Mouse (Mus musculus) intestine, embryonic 15.5 days (tissue): ENCODE measurements around the gene Adam10. TPM values are rescaled to one million over a fixed set of nuclear protein-coding genes. Genes with fewer than 3 reads are reported as not detected.

Source experiments
- ATAC-seq: fragments of 200-750 bp; cut with Nextera tagmentation; 2 replicates; pipeline ENCODE4 v1.8.0; 2017; ENCODE audit warnings: moderate TSS enrichment, moderate library complexity
- H3K27ac ChIP-seq: fragments of 300-500 bp; sonication (generic); 2 replicates; pipeline ENCODE4 v1.5.1; 2015; ENCODE audit warnings: mild to moderate bottlenecking, inconsistent platforms
- H3K27me3 ChIP-seq: fragments of 300-500 bp; sonication (generic); replicated peaks from 2 replicates; pipeline ENCODE4 v1.6.1; 2015; ENCODE audit warnings: inconsistent platforms
- H3K36me3 ChIP-seq: fragments of 300-500 bp; sonication (generic); 2 replicates; pipeline ENCODE4 v1.6.1; 2015; ENCODE audit warnings: inconsistent platforms
- H3K4me1 ChIP-seq: fragments of 300-500 bp; sonication (generic); replicated peaks from 2 replicates; pipeline ENCODE4 v1.6.1; 2015; ENCODE audit warnings: inconsistent platforms
- H3K4me2 ChIP-seq: fragments of 300-500 bp; sonication (generic); replicated peaks from 2 replicates; pipeline ENCODE4 v1.6.1; 2015; ENCODE audit warnings: mild to moderate bottlenecking, inconsistent platforms
- H3K4me3 ChIP-seq: fragments of 300-500 bp; sonication (generic); replicated peaks from 2 replicates; pipeline ENCODE4 v1.5.1; 2015; ENCODE audit warnings: inconsistent platforms
- H3K9ac ChIP-seq: fragments of 300-500 bp; sonication (generic); 2 replicates; pipeline ENCODE4 v1.6.1; 2015; ENCODE audit warnings: inconsistent platforms
- H3K9me3 ChIP-seq: fragments of 300-500 bp; sonication (generic); 2 replicates; pipeline ENCODE4 v1.6.1; 2016; ENCODE audit warnings: inconsistent platforms
- WGBS: fragments of 180-500 bp; shearing (Covaris S2); methylation state at CpG from one replicate; pipeline ENCODE4 v1.1.7; 2015; 5-methylcytosine and 5-hydroxymethylcytosine counted together
- polyA plus RNA-seq: library from polyadenylated mRNA; unstranded; fragments of >200 nt; fragmentation: Nextera tagmentation; extraction: Ambion mirVana; gene quantifications from 2 replicates; pipeline ENCODE4 v1.2.1, GENCODE M21; 2015

The Adam10 gene
- polyA plus RNA-seq, 1 experiment from 2014 or later: 71.4 TPM

DNA sequence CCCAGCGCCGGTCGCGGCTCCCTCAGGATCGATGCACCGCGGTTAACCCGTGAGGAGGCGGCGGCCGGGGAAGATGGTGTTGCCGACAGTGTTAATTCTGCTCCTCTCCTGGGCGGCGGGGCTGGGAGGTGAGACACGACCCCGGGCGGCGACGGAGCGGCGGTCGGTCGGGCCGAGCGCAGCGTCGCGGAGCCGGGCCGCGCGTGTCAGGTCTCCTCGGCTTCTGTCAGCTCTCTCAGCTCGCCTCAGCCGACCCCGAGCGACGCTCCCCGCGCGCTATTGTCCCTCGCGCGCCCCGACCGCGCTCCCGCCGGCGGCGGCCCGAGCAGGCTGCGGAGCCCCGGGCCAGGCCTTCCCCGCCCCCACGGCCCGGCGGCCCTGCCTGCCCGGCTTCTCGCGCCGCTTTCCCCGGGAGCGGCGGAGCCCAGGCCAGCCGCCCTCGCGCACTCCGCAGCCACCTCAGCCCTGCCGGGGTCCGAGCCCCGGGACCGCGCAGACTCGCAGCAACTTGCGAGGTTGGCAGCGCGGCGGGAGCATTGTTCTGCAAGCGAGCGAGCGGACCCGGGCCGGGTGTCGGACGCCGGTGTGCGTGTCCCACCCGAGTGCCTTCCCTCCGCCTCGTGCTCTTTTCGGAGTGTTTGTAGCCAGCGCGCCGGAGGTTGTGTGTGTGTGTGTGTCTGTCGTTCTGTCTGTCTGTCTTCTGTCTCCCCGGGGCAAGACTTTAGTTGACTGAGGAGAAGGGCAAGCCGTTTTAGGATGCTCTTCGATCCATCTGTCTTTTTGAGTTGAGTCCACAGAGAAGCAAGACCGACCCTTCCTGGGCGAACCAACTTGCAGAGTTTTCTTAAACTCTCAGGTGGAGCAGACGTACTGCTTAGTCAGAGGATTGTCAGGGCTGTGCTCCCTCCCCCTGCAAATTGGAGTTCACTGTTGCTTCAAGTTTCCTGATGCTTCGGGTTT lies 615 bp downstream of the Adam10 start:
- 0 out of 2 replicates have a peak, but pooled peaks cover 7% of the 10 kb centered on the region for H3K4me1 ChIP-seq
- ATAC-seq: no peak; the same call in 1 of the 2 replicates
- H3K4me2 ChIP-seq: peak overlapping the region; percentile 68
- H3K36me3 ChIP-seq: no peaks in the 10 kb centered on the region
- peak overlapping the region; percentile 98 for H3K4me3 ChIP-seq
- 0% methylated on average over 88 of the region's 103 CpGs for WGBS
- H3K27me3 ChIP-seq: no peaks in the 10 kb centered on the region
- H3K9ac ChIP-seq: peak overlapping the region; percentile 98
- H3K27ac ChIP-seq: peak overlapping the region; percentile 98
- no peaks in the 10 kb centered on the region for H3K9me3 ChIP-seq

GRCm38 (mm10) chr9:70682202-70682601 lies 3.4 kb downstream of the Adam10 start:
- H3K9ac ChIP-seq: no peak overlapping the region
- 0 out of 2 replicates have a peak, but pooled peaks cover 7% of the 10 kb centered on the region for H3K4me1 ChIP-seq
- H3K9me3 ChIP-seq: no peaks in the 10 kb centered on the region
- no peaks in the 10 kb centered on the region for H3K27me3 ChIP-seq
- 59% methylated on average over 1 of the region's 1 CpGs for WGBS
- no peaks in the 10 kb centered on the region for H3K36me3 ChIP-seq
- no peak overlapping the region for H3K27ac ChIP-seq
- no peak overlapping the region for H3K4me3 ChIP-seq
- ATAC-seq: no peak
- no peak overlapping the region for H3K4me2 ChIP-seq

DNA sequence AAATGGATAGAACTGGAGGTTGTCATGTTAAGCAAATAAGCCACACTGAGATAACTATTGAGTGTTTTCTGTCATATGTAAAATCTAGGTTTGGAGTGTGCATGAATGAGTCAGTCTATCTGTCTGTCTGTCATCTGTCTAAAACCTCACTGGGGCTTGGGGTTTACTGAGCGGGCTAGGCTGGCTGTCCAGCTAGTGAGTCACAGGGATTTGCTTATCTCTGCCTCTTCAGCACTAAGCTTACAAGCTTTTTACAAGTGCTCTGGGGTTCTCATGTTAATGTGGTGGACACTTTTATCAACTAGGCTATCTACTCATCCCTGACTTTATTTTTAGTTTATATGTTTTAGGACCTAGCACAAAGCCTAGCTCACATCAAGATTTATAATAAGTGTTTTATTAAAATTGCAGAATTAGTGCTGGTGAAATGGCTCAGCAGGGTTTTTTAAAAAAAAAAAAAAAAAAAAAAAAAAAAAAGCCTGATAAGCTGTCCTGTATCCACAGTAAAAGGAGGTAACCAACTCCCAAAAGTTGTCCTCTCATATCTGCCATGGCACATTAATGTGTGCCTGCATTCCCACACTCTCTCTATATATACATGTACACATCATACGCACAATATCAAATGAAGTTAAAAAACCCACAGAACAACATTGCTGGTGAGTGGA lies 9.6 kb downstream of the Adam10 start:
- H3K9me3 ChIP-seq: no peaks in the 10 kb centered on the region
- ATAC-seq: no peak
- H3K4me3 ChIP-seq: no peak overlapping the region
- H3K36me3 ChIP-seq: no peaks in the 10 kb centered on the region
- WGBS: 77% methylated on average over 2 of the region's 2 CpGs
- H3K9ac ChIP-seq: no peak overlapping the region
- H3K27ac ChIP-seq: no peak overlapping the region
- H3K27me3 ChIP-seq: no peaks in the 10 kb centered on the region
- no peaks in the 10 kb centered on the region for H3K4me1 ChIP-seq
- H3K4me2 ChIP-seq: no peak overlapping the region

DNA sequence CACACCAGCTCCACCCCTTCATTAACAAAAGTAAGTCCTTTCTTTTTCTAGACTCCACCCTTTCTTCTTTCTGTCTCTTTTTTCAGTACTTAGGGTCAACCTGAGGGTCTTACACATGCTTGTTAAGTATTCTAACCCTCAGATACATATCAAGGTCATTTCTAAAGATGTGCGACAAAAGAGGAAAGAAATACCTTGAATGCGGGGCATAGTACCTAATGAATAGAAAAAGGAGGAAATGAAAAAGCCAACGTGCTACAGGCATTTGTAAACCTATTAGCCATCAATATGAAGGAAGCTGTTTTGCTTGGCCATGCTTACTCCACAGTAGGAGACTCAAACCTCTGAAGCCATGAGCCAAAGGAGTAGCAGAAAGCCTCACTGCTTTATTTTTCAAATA lies 11.1 kb downstream of the Adam10 start:
- Histone ChIP-seq H3K27me3 (no peaks in the 10 kb centered on the region), H3K4me3 (no peak overlapping the region), H3K9me3 (no peaks in the 10 kb centered on the region), H3K4me2 (no peak overlapping the region), H3K4me1 (no peaks in the 10 kb centered on the region), H3K9ac (no peak overlapping the region), H3K36me3 (no peaks in the 10 kb centered on the region), H3K27ac (no peak overlapping the region)
- ATAC-seq: no peak
- 76% methylated on average over 3 of the region's 3 CpGs for WGBS

GRCm38 (mm10) chr9:70690579-70690978 lies 11.8 kb downstream of the Adam10 start:
- Histone ChIP-seq H3K27me3 (no peaks in the 10 kb centered on the region), H3K27ac (no peak overlapping the region), H3K4me3 (no peak overlapping the region), H3K4me1 (no peaks in the 10 kb centered on the region), H3K4me2 (no peak overlapping the region), H3K9ac (no peak overlapping the region), H3K36me3 (no peaks in the 10 kb centered on the region), H3K9me3 (no peaks in the 10 kb centered on the region)
- ATAC-seq: no peak

DNA sequence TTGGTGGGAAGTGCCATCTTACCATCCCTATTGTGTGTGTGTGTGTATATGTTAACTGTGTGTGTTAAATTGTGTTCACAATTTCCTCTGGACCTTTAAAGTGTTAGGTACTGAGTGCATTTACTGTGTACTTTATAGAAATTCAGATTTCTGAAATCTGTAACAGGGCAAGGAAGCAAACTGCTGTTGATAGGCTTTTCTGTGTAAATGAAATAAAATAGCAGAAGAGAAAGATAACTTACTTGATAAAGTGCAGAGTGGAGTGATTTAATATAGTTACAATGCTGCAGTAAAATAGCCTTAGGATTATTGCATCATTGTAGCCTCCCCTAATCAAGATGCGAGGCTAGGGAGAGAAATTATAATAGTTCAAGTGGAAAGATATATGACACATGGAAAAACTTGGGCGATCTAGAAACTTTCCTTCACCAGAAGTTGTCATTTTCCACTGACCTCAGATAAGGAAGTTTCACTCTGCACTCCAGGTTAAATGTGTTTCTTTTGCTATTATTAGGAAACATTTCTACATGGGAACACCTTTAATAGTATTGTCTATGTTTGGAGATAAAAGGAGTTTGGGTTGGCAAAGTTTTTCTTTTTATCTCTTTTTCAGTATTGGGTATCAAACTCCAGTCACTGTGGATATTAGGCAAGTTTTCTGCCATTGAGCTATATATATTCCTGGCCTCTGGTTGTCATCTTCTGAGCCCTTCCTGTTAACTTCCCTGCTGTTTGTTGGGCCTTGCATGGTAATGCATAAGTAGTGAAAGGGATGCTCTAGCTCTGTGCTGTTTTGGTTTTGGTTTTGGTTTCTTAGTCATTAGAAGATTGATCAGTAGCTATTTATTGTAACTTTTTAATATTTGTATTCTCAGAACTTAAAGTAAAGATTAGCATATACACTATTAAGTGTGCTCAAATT lies 13.2 kb downstream of the Adam10 start:
- Histone ChIP-seq H3K9ac (no peak overlapping the region), H3K4me3 (no peak overlapping the region), H3K36me3 (no peaks in the 10 kb centered on the region), H3K27ac (no peak overlapping the region), H3K4me1 (no peaks in the 10 kb centered on the region), H3K9me3 (no peaks in the 10 kb centered on the region), H3K4me2 (no peak overlapping the region), H3K27me3 (no peaks in the 10 kb centered on the region)
- WGBS: 49% methylated on average over 2 of the region's 2 CpGs
- no peak for ATAC-seq

GRCm38 (mm10) chr9:70695723-70696122 lies 16.9 kb downstream of the Adam10 start:
- no peaks in the 10 kb centered on the region for H3K27me3 ChIP-seq
- no peak for ATAC-seq
- no peaks in the 10 kb centered on the region for H3K4me1 ChIP-seq
- H3K4me2 ChIP-seq: no peak overlapping the region
- no peak overlapping the region for H3K27ac ChIP-seq
- H3K4me3 ChIP-seq: no peak overlapping the region
- WGBS: 87% methylated on average over 2 of the region's 2 CpGs
- H3K36me3 ChIP-seq: no peaks in the 10 kb centered on the region
- H3K9me3 ChIP-seq: no peaks in the 10 kb centered on the region
- H3K9ac ChIP-seq: no peak overlapping the region

DNA sequence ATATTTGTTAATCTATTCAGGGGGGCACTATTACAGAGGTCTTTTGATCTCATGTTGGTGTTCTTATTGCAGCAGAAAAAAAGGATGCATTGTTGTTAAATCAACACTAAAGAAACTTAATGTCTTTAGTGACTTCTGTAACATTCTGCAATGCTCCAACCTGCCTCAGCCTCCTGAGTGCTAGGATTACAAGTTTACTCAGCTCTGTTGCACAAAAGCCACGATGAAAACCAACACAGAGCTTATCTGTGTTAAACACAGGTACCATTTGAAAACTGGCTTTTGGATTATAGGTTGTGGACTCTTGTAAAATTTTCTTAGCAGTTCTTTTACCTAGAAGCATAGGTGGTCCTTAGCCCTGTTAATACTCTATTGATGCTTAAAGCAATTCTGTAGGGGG lies 19.3 kb downstream of the Adam10 start:
- 72% methylated on average over 1 of the region's 1 CpGs for WGBS
- Histone ChIP-seq H3K27ac (no peak overlapping the region), H3K9me3 (no peaks in the 10 kb centered on the region), H3K4me3 (no peak overlapping the region), H3K4me2 (no peak overlapping the region), H3K36me3 (no peaks in the 10 kb centered on the region), H3K9ac (no peak overlapping the region), H3K4me1 (no peaks in the 10 kb centered on the region), H3K27me3 (no peaks in the 10 kb centered on the region)
- ATAC-seq: no peak

DNA sequence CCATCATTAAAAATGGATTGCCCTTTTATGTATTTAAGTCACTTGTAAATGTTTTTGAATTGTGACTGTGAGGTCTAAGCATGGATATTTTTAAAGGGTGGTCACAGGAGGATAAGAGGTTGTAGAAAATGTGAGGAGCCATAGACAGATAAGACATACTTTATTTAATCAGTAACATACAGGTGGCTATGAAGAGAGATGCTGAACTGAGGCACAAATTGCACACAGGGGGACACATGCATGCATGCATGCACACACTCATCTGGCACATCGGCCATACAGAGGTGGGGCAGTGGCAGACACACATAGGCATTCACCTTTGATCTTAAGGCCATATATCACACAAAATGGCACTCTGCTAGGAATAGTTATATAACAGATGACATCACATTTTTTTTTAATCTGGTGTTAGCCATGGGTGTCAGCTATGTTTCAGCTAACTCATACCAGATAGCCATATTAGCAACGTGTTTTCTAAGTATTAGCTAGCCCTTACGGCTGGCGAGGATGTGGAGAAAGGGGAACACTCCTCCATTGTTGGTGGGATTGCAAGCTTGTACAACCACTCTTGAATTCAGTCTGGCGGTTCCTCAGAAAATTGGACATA lies 24.9 kb downstream of the Adam10 start:
- 96% methylated on average over 5 of the region's 5 CpGs for WGBS
- no peaks in the 10 kb centered on the region for H3K36me3 ChIP-seq
- H3K9me3 ChIP-seq: no peaks in the 10 kb centered on the region
- ATAC-seq: no peak
- H3K9ac ChIP-seq: no peak overlapping the region
- H3K27me3 ChIP-seq: no peaks in the 10 kb centered on the region
- no peak overlapping the region for H3K4me3 ChIP-seq
- no peak overlapping the region for H3K4me2 ChIP-seq
- no peak overlapping the region for H3K27ac ChIP-seq
- H3K4me1 ChIP-seq: no peaks in the 10 kb centered on the region

DNA sequence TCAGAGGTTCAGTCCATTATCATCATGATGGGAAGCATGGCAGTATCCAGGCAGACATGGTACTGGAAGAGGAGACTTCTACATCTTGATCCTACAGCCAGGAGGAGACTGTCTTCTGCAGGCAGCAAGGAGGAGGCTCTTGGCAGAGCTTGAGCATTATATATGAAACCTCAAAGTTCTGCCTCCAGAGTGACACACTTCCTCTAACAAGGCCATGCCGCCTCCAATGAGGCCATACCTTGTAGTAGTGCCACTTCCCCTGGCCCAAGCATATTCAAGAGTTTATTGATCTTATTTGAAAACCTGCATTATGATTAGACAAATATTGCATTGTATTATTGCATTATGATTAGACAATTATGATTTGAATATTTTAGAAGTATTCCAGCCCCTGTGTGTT lies 27.6 kb downstream of the Adam10 start:
- Histone ChIP-seq H3K4me3 (no peak overlapping the region), H3K4me1 (no peaks in the 10 kb centered on the region), H3K27me3 (no peaks in the 10 kb centered on the region), H3K36me3 (no peaks in the 10 kb centered on the region), H3K27ac (no peak overlapping the region), H3K4me2 (no peak overlapping the region), H3K9me3 (no peaks in the 10 kb centered on the region), H3K9ac (no peak overlapping the region)
- WGBS: 91% methylated on average over 1 of the region's 1 CpGs
- no peak for ATAC-seq

DNA sequence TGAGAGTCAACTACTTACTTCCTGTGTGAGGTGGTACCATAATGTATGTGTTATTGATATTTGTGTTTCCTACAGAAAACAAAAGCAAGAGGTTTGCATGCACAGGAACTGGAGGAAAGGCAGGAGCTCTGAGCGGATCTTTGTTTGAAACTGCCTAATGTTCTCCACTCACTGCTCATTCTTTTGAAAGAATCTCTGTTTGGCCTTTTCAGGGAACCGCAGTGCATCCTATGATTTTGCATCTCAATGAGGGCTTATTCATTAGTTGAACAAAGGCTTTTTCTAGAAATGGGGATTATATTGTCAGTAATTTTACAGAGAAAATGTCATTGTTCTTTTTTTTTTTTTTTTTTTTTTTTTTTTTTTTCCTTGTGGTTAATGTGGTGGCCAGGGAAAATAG lies 50.7 kb downstream of the Adam10 start:
- no peak for ATAC-seq

GRCm38 (mm10) chr9:70731079-70731478 lies 52.3 kb downstream of the Adam10 start:
- H3K4me1 ChIP-seq: no peaks in the 10 kb centered on the region
- no peak overlapping the region for H3K4me2 ChIP-seq
- no peaks in the 10 kb centered on the region for H3K36me3 ChIP-seq
- no peak overlapping the region for H3K9ac ChIP-seq
- H3K27me3 ChIP-seq: no peaks in the 10 kb centered on the region
- no peaks in the 10 kb centered on the region for H3K9me3 ChIP-seq
- no peak overlapping the region for H3K27ac ChIP-seq
- H3K4me3 ChIP-seq: no peak overlapping the region
- ATAC-seq: no peak

More for the DNA sequence above, 50.7 kb downstream of the Adam10 start:
- Histone ChIP-seq H3K36me3 (no peaks in the 10 kb centered on the region), H3K27ac (no peak overlapping the region), H3K4me1 (no peaks in the 10 kb centered on the region), H3K4me3 (no peak overlapping the region), H3K9me3 (no peaks in the 10 kb centered on the region), H3K27me3 (no peaks in the 10 kb centered on the region), H3K9ac (no peak overlapping the region), H3K4me2 (no peak overlapping the region)
- 91% methylated on average over 2 of the region's 2 CpGs for WGBS
